Mouse (Mus musculus): Measurements from ENCODE around the gene Nlrc4. TPM values are rescaled to one million over a fixed set of nuclear protein-coding genes. Genes with fewer than 3 reads are reported as not detected.
A peak's percentile ranks its signal among the peaks of the same experiment; 100 is the strongest.

Gene Nlrc4
- polyA plus RNA-seq (2015; fragmentation: Nextera tagmentation; extraction: Ambion mirVana) = 3.2 and 3.8 TPM in 2 replicates

DNA sequence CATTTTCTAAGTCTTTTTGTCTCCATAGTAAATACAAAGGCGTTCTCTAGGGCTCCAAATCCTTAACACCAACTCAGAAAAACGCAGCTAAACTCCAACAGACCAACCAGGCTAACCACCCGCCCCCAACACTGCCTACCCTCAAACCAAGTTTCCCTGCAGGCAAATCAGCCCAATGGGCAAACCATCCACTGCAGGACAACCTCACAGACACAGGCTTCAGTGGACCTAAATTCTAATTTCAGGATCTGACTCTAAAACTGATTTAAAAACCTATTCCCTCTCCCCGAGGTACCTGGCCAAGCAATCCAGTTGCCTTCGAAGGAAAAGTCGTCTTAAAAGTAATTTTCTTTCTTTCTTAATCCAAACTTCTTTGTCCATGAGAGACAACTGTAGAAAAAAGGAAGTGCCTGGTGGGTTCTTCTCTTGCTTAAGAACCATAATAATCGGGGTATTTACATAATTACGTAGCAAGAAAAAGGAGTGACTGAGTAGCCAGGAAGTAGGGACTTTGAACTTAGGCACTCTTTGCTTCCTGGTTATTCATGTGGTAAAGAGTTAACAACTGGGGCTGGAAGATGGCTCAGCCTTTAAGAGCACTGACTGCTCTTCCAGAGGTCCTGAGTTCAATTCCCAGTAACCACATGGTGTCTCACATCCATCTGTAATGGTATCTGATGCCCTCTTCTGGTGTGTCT, at the start of gene Nlrc4:
Gene Nlrc4, minus strand, starts transcription at position 432 of the 698 bp plus-strand sequence.
- 51% methylated on average over 8 of the region's 8 CpGs for WGBS
- H3K4me2 ChIP-seq (ENCODE audit: low read depth, low read length) = peak within 1 kb of the TSS; percentile 34

DNA sequence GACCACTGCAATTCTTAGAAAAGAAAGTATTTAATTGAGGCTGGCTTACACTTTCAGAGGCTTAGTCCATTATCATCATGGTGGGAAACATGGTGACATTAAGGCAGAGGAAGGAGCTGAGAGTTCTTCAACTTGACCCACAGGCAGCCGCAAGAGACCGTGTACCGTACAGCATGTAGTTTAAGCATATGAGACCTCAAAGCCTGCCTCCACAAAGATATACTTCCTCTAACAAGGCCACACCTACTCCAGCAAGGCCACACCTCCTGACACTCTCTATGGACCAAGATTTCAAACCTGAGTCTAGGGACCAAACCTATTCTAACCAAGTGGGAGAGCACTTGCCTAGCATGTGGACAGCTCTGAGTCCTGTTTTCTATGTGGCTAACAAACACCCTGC, 49.7 kb upstream of the Nlrc4 start:
- no peak for ATAC-seq (ENCODE audit: insufficient read depth, low FRiP score)
- Histone ChIP-seq H3K9me3 (replicated peaks; ENCODE audit: control insufficient read depth, low read length) (no peaks in the 10 kb centered on the region), H3K4me1 (ENCODE audit: control insufficient read depth, insufficient read depth, low read length) (no peaks in the 10 kb centered on the region), H3K36me3 (ENCODE audit: control insufficient read depth, insufficient read depth, low read length) (no peaks in the 10 kb centered on the region), H3K27me3 (ENCODE audit: control insufficient read depth, insufficient read depth, low read length) (no peaks in the 10 kb centered on the region), H3K4me2 (ENCODE audit: low read depth, low read length) (no peak overlapping the region), H3K4me3 (replicated peaks; ENCODE audit: low read length) (no peak overlapping the region), H3K9ac (ENCODE audit: low read length) (no peak overlapping the region), H3K27ac (ENCODE audit: low read length) (no peak overlapping the region)
- WGBS = 76% methylated on average over 3 of the region's 3 CpGs

More for the DNA sequence above, at the start of gene Nlrc4:
- H3K27ac ChIP-seq (ENCODE audit: low read length) = peak within 1 kb of the TSS; percentile 73
- peak within 1 kb of the TSS; percentile 34 for H3K4me3 ChIP-seq (replicated peaks; ENCODE audit: low read length)
- ATAC-seq (ENCODE audit: insufficient read depth, low FRiP score) = peak; percentile 53; the same call in 1 of the 2 replicates
- no peaks in the 10 kb centered on the region for H3K27me3 ChIP-seq (ENCODE audit: control insufficient read depth, insufficient read depth, low read length)
- no peaks in the 10 kb centered on the region for H3K4me1 ChIP-seq (ENCODE audit: control insufficient read depth, insufficient read depth, low read length)
- H3K9me3 ChIP-seq (replicated peaks; ENCODE audit: control insufficient read depth, low read length) = no peaks in the 10 kb centered on the region
- no peaks in the 10 kb centered on the region for H3K36me3 ChIP-seq (ENCODE audit: control insufficient read depth, insufficient read depth, low read length)
- peak within 1 kb of the TSS; percentile 40; the same call in 1 of the 2 replicates for H3K9ac ChIP-seq (ENCODE audit: low read length)

DNA sequence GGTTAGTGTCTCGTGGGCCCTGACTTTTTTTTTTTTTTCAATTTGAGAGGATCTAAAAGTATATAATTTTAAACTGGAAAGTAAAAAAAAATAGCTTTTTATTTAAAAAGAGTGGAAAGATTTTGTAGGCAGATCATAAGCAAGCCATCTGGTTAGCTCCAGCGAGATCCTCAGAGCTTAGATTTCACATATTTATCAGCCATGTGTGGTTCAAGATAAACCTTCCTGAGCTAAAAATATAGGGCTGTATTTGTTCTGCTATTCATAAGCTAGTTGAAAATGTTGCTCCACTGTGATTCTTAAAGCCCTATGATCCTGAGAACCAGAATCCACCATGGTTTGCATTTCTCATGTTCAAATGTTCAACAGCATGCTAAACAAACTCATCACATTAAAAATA, 49.0 kb upstream of the Nlrc4 start:
- Histone ChIP-seq H3K9me3 (replicated peaks; ENCODE audit: control insufficient read depth, low read length) (no peaks in the 10 kb centered on the region), H3K9ac (ENCODE audit: low read length) (no peak overlapping the region), H3K36me3 (ENCODE audit: control insufficient read depth, insufficient read depth, low read length) (no peaks in the 10 kb centered on the region), H3K27me3 (ENCODE audit: control insufficient read depth, insufficient read depth, low read length) (no peaks in the 10 kb centered on the region), H3K27ac (ENCODE audit: low read length) (no peak overlapping the region), H3K4me1 (ENCODE audit: control insufficient read depth, insufficient read depth, low read length) (no peaks in the 10 kb centered on the region), H3K4me3 (replicated peaks; ENCODE audit: low read length) (no peak overlapping the region), H3K4me2 (ENCODE audit: low read depth, low read length) (no peak overlapping the region)
- no peak for ATAC-seq (ENCODE audit: insufficient read depth, low FRiP score)
- WGBS = 57% methylated on average over 2 of the region's 2 CpGs

DNA sequence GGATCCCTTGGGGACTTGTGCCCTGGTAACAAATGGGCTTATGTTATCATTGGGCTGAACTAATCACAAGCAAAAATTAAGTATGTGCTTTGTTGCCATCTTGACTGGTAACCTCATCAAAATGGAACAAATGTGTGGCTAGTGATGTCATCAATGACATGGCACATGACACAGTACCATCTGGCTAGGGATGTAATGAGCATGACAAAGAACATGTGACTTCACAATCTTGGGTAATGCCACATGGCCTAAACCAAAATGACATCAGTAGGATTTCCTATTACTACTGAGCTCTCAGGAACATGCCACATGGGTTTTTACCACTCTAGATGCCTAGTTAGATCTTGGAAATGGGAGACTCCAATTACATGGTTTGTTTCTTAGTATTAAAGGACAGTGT, 42.1 kb upstream of the Nlrc4 start:
- no peak overlapping the region for H3K4me2 ChIP-seq (ENCODE audit: low read depth, low read length)
- H3K4me3 ChIP-seq (replicated peaks; ENCODE audit: low read length) = no peak overlapping the region
- H3K36me3 ChIP-seq (ENCODE audit: control insufficient read depth, insufficient read depth, low read length) = peaks cover 21% of the 10 kb centered on the region; the same call in 1 of the 2 replicates
- H3K4me1 ChIP-seq (ENCODE audit: control insufficient read depth, insufficient read depth, low read length) = no peaks in the 10 kb centered on the region
- H3K27ac ChIP-seq (ENCODE audit: low read length) = no peak overlapping the region
- no peak overlapping the region for H3K9ac ChIP-seq (ENCODE audit: low read length)
- H3K9me3 ChIP-seq (replicated peaks; ENCODE audit: control insufficient read depth, low read length) = no peaks in the 10 kb centered on the region
- ATAC-seq (ENCODE audit: insufficient read depth, low FRiP score) = no peak
- H3K27me3 ChIP-seq (ENCODE audit: control insufficient read depth, insufficient read depth, low read length) = no peaks in the 10 kb centered on the region

DNA sequence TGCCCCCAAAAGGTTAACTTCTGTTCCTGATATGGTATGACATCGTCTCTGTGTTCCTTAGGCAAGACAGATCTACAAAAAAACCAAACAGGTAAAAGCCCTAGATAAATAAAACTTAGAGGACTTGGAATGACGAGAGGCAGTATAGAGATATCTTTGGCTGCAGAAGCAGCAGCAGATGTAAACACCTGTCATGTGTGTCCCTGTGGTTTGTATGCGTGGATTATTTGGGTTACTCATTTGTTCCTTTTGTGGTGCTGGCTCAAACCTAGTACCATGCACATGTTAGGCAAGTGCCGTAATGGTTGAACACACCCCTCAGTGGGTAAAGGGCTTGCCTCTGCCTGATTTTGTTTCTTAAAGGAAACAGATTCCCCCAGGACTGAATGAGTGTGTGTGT, 41.3 kb upstream of the Nlrc4 start:
- H3K36me3 ChIP-seq (ENCODE audit: control insufficient read depth, insufficient read depth, low read length) = peaks cover 21% of the 10 kb centered on the region; the same call in 1 of the 2 replicates
- no peaks in the 10 kb centered on the region for H3K4me1 ChIP-seq (ENCODE audit: control insufficient read depth, insufficient read depth, low read length)
- no peak overlapping the region for H3K27ac ChIP-seq (ENCODE audit: low read length)
- no peaks in the 10 kb centered on the region for H3K9me3 ChIP-seq (replicated peaks; ENCODE audit: control insufficient read depth, low read length)
- H3K4me3 ChIP-seq (replicated peaks; ENCODE audit: low read length) = no peak overlapping the region
- H3K9ac ChIP-seq (ENCODE audit: low read length) = no peak overlapping the region
- H3K4me2 ChIP-seq (ENCODE audit: low read depth, low read length) = no peak overlapping the region
- WGBS = 64% methylated on average over 4 of the region's 4 CpGs
- no peak for ATAC-seq (ENCODE audit: insufficient read depth, low FRiP score)
- no peaks in the 10 kb centered on the region for H3K27me3 ChIP-seq (ENCODE audit: control insufficient read depth, insufficient read depth, low read length)

DNA sequence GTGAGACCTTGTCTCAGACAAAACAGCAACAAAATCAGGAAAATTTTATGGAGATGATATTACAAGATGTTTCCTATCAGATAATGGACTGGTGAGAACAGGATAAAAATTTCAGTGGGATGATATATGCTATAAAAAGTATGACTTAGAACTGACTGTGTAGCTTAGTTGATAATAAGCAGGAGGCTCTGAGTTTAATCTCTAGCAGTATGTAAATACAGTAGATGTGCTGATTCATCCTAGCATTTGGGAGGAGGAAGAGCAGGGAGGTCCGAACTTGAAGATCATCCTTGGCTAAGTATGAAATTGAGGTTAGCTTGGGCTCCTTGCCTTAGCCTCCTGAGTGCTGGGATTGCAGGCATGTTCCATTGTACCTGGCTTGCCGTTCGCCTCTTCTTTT, 32.6 kb upstream of the Nlrc4 start:
- H3K9me3 ChIP-seq (replicated peaks; ENCODE audit: control insufficient read depth, low read length) = no peaks in the 10 kb centered on the region
- WGBS = 89% methylated on average over 3 of the region's 3 CpGs
- no peak overlapping the region for H3K4me2 ChIP-seq (ENCODE audit: low read depth, low read length)
- no peaks in the 10 kb centered on the region for H3K27me3 ChIP-seq (ENCODE audit: control insufficient read depth, insufficient read depth, low read length)
- no peak overlapping the region for H3K9ac ChIP-seq (ENCODE audit: low read length)
- no peak overlapping the region for H3K27ac ChIP-seq (ENCODE audit: low read length)
- peaks cover 13% of the 10 kb centered on the region for H3K36me3 ChIP-seq (ENCODE audit: control insufficient read depth, insufficient read depth, low read length)
- H3K4me1 ChIP-seq (ENCODE audit: control insufficient read depth, insufficient read depth, low read length) = peaks cover 3% of the 10 kb centered on the region; the same call in 1 of the 2 replicates
- H3K4me3 ChIP-seq (replicated peaks; ENCODE audit: low read length) = no peak overlapping the region
- no peak for ATAC-seq (ENCODE audit: insufficient read depth, low FRiP score)

DNA sequence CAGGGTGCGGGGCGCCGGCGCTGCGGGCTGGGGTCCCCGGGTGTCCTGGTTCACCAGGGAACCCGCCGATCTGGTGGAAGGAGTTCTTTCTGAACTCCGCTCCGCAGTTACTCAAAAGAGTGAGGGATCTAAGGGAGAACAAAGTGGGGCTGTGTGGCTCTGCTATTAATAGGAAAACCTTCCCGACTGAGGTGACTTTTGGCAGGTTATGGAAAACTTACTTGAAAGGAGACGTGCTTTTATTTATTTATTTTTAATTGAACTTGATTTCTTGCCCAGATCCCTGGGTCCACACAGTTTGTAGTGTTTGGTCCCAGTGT, 30.9 kb upstream of the Nlrc4 start:
- Histone ChIP-seq H3K36me3 (ENCODE audit: control insufficient read depth, insufficient read depth, low read length) (peaks cover 13% of the 10 kb centered on the region), H3K9me3 (replicated peaks; ENCODE audit: control insufficient read depth, low read length) (no peaks in the 10 kb centered on the region), H3K4me1 (ENCODE audit: control insufficient read depth, insufficient read depth, low read length) (peaks cover 3% of the 10 kb centered on the region; the same call in 1 of the 2 replicates), H3K9ac (ENCODE audit: low read length) (peak overlapping the region; percentile 96), H3K27me3 (ENCODE audit: control insufficient read depth, insufficient read depth, low read length) (no peaks in the 10 kb centered on the region), H3K4me2 (ENCODE audit: low read depth, low read length) (peak overlapping the region; percentile 60), H3K4me3 (replicated peaks; ENCODE audit: low read length) (peak overlapping the region; percentile 97), H3K27ac (ENCODE audit: low read length) (peak overlapping the region; percentile 90)
- no peak for ATAC-seq (ENCODE audit: insufficient read depth, low FRiP score)
- under 1% methylated on average over 12 of the region's 12 CpGs for WGBS

DNA sequence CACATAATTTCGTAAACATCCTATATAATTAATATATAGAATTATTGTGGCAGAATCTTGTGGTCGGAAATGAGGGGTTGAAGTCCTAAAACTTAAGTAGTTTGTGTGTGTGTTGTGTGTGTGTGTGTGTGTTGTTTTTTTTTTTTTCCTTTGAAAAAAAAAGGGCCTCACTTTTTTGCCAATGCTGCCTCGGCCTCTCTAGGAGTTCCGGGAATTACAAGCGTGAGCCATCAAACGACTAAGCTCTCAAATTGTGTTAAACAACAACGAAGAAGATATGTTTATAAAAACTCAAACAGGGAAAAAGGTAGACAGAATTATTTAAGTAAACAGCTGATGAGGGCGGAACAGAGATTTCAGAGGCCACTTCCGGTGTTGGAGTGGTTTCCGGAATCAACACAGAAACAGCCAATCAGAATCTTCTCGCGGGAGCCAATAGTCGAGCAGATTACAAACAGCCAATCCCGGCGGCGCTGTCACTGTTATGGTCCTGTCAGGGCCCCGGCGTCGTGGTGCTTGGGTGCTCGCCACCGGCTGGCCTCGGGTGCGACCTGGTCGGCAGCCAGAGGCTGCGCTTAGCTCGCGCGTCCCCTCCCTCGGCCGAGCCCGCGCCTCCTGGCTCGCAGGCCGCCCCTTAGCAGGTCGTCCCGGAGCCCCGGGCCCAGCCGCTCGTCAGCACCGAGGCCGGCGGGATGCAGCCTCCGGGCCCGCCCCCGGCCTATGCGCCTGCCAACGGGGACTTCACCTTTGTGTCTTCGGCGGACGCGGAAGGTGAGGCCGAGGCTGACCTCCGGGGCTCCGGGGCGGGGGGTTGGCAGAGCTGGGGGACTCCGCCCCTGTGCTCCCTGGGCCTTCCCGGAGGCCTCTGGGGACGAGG, 30.3 kb upstream of the Nlrc4 start, which contains the start of gene Yipf4:
Gene Yipf4, plus strand, starts transcription at position 470 of the 877 bp plus-strand sequence.
- Histone ChIP-seq H3K9me3 (replicated peaks; ENCODE audit: control insufficient read depth, low read length) (no peaks in the 10 kb centered on the region), H3K9ac (ENCODE audit: low read length) (peak within 1 kb of the TSS; percentile 96), H3K4me3 (replicated peaks; ENCODE audit: low read length) (peak within 1 kb of the TSS; percentile 97), H3K27ac (ENCODE audit: low read length) (peak within 1 kb of the TSS; percentile 90), H3K4me2 (ENCODE audit: low read depth, low read length) (peak within 1 kb of the TSS; percentile 60), H3K4me1 (ENCODE audit: control insufficient read depth, insufficient read depth, low read length) (peaks cover 3% of the 10 kb centered on the region; the same call in 1 of the 2 replicates), H3K36me3 (ENCODE audit: control insufficient read depth, insufficient read depth, low read length) (peaks cover 8% of the 10 kb centered on the region), H3K27me3 (ENCODE audit: control insufficient read depth, insufficient read depth, low read length) (no peaks in the 10 kb centered on the region)
- 4% methylated on average over 58 of the region's 58 CpGs for WGBS
- ATAC-seq (ENCODE audit: insufficient read depth, low FRiP score) = peak; percentile 100
